8 mouse cellular contexts compared by ENCODE assay signal in genomic region chr12:112977156-112977555, GRCm38 (mm10). TPM values are rescaled to one million over a fixed set of nuclear protein-coding genes. Genes with fewer than 3 reads are reported as not detected.
A peak's percentile ranks its signal among the peaks of the same experiment; 100 is the strongest.
DNase-seq lines count a peak whose midpoint lies in the region; ATAC-seq lines count a peak whose summit lies in the region.

No protein-coding gene starts in this region.

- H3K36me3 ChIP-seq in kidney, embryonic 16.5 days (ENCODE audit: insufficient read depth, low read length) = peaks cover 54% of the 10 kb centered on the region
- H3K36me3 ChIP-seq in hindbrain, embryonic 11.5 days (ENCODE audit: control insufficient read depth, insufficient read depth, low read length) = peaks cover 7% of the 10 kb centered on the region; the same call in 1 of the 2 replicates
- H3K36me3 ChIP-seq in midbrain, embryonic 14.5 days (ENCODE audit: control insufficient read depth, insufficient read depth, low read length) = peaks cover 74% of the 10 kb centered on the region

- 46% methylated on average over 12 of the region's 12 CpGs for WGBS in kidney, embryonic 16.5 days
- 47% methylated on average over 12 of the region's 12 CpGs for WGBS in hindbrain, embryonic 11.5 days
- WGBS in midbrain, embryonic 14.5 days = 45% methylated on average over 12 of the region's 12 CpGs

- no peak; the same call in 1 of the 2 replicates for ATAC-seq in kidney, embryonic 16.5 days (ENCODE audit: low FRiP score, low TSS enrichment)
- ATAC-seq in hindbrain, embryonic 11.5 days (ENCODE audit: low FRiP score) = no peak
- no peak for ATAC-seq in midbrain, embryonic 14.5 days (ENCODE audit: low FRiP score, low TSS enrichment)

- H3K4me2 ChIP-seq in kidney, embryonic 16.5 days (replicated peaks; ENCODE audit: low read depth, low read length) = peak overlapping the region; percentile 84
- H3K4me2 ChIP-seq in hindbrain, embryonic 11.5 days (replicated peaks; ENCODE audit: low read depth, low read length) = peak overlapping the region; percentile 93
- peak overlapping the region; percentile 74 for H3K4me2 ChIP-seq in midbrain, embryonic 14.5 days (ENCODE audit: low read length)

- peaks cover 12% of the 10 kb centered on the region for H3K4me1 ChIP-seq in kidney, embryonic 16.5 days (ENCODE audit: insufficient read depth, low read length)
- peaks cover 2% of the 10 kb centered on the region; the same call in 1 of the 2 replicates for H3K4me1 ChIP-seq in hindbrain, embryonic 11.5 days (replicated peaks; ENCODE audit: control insufficient read depth, insufficient read depth, low read length)
- peaks cover 11% of the 10 kb centered on the region for H3K4me1 ChIP-seq in midbrain, embryonic 14.5 days (ENCODE audit: control insufficient read depth, insufficient read depth, low read length)

- H3K27me3 ChIP-seq in kidney, embryonic 16.5 days (ENCODE audit: insufficient read depth, low read length) = no peaks in the 10 kb centered on the region
- no peaks in the 10 kb centered on the region for H3K27me3 ChIP-seq in hindbrain, embryonic 11.5 days (ENCODE audit: control insufficient read depth, insufficient read depth, low read length)
- no peaks in the 10 kb centered on the region for H3K27me3 ChIP-seq in midbrain, embryonic 14.5 days (ENCODE audit: control insufficient read depth, insufficient read depth, low read length)

- no peaks in the 10 kb centered on the region for H3K9me3 ChIP-seq in kidney, embryonic 16.5 days (ENCODE audit: low read length)
- no peaks in the 10 kb centered on the region for H3K9me3 ChIP-seq in hindbrain, embryonic 11.5 days (ENCODE audit: control insufficient read depth, low read length)
- H3K9me3 ChIP-seq in midbrain, embryonic 14.5 days (ENCODE audit: control insufficient read depth, low read length) = no peaks in the 10 kb centered on the region

- intact Hi-C loops in gastrocnemius, postnatal 36 days (cut with DNase I) = no loop called here

- no peak for DNase-seq in kidney, postnatal 14 days
- peak; percentile 59 for DNase-seq in brain, adult 2 months (ENCODE audit: low read depth, low spot score)
- no peak for DNase-seq in hindbrain, embryonic 11.5 days (ENCODE audit: low spot score)
- peak; percentile 39 for DNase-seq in midbrain, embryonic 14.5 days
- no peak for DNase-seq in right cerebral cortex, postnatal 25 days
- no peak for DNase-seq in gastrocnemius, postnatal 36 days
- no peak for DNase-seq in thymus, postnatal 36 days

- H3K9ac ChIP-seq in kidney, embryonic 16.5 days (replicated peaks; ENCODE audit: low read length) = peak overlapping the region; percentile 86
- peak overlapping the region; percentile 88 for H3K9ac ChIP-seq in hindbrain, embryonic 11.5 days (ENCODE audit: low read depth, low read length)
- peak overlapping the region; percentile 86 for H3K9ac ChIP-seq in midbrain, embryonic 14.5 days (replicated peaks; ENCODE audit: low read length)

- H3K27ac ChIP-seq in kidney, embryonic 16.5 days (ENCODE audit: low read length) = peak overlapping the region; percentile 94
- peak overlapping the region; percentile 79; the same call in 1 of the 2 replicates for H3K27ac ChIP-seq in hindbrain, embryonic 11.5 days (ENCODE audit: low read depth, low read length)
- H3K27ac ChIP-seq in midbrain, embryonic 14.5 days (replicated peaks; ENCODE audit: low read depth, low read length) = peak overlapping the region; percentile 94

- H3K4me3 ChIP-seq in kidney, embryonic 16.5 days (ENCODE audit: low read length) = peak overlapping the region; percentile 74
- peak overlapping the region; percentile 68 for H3K4me3 ChIP-seq in hindbrain, embryonic 11.5 days (ENCODE audit: low read depth, low read length)
- peak overlapping the region; percentile 67 for H3K4me3 ChIP-seq in midbrain, embryonic 14.5 days (replicated peaks; ENCODE audit: low read depth, low read length)

RNA-seq across cellular contexts. Expression of gene Btbd6, which starts 0.9 kb away (rescaled TPM):
- polyA plus RNA-seq in kidney, embryonic 16.5 days (2015; fragmentation: Nextera tagmentation; extraction: Ambion mirVana) = 29.4 and 30.6 TPM in 2 replicates
- polyA plus RNA-seq in hindbrain, embryonic 11.5 days (2014; fragmentation: Nextera tagmentation; extraction: Ambion mirVana) = 25.6 and 26.8 TPM in 2 replicates
- 49.8 and 54.3 TPM in 2 replicates for polyA plus RNA-seq in midbrain, embryonic 14.5 days (2014; fragmentation: Nextera tagmentation; extraction: Ambion mirVana)
- total RNA-seq in gastrocnemius, postnatal 36 days (2021) = 10 to 100 TPM; 12.7 to 13.5 TPM

RNA-seq across cellular contexts. Expression of gene Brf1, which starts 23.3 kb away (rescaled TPM):
- polyA plus RNA-seq in kidney, embryonic 16.5 days (2015; fragmentation: Nextera tagmentation; extraction: Ambion mirVana) = 70.1 and 71.5 TPM in 2 replicates
- 53.6 and 57.8 TPM in 2 replicates for polyA plus RNA-seq in hindbrain, embryonic 11.5 days (2014; fragmentation: Nextera tagmentation; extraction: Ambion mirVana)
- polyA plus RNA-seq in midbrain, embryonic 14.5 days (2014; fragmentation: Nextera tagmentation; extraction: Ambion mirVana) = 37.7 and 55.1 TPM in 2 replicates
- 10 to 100 TPM; 16.8 to 20.9 TPM for total RNA-seq in gastrocnemius, postnatal 36 days (2021)

RNA-seq across cellular contexts. Expression of gene Nudt14, which starts 35.2 kb away (rescaled TPM):
- polyA plus RNA-seq in kidney, embryonic 16.5 days (2015; fragmentation: Nextera tagmentation; extraction: Ambion mirVana) = 99.1 and 104 TPM in 2 replicates
- 57.3 and 69.9 TPM in 2 replicates for polyA plus RNA-seq in hindbrain, embryonic 11.5 days (2014; fragmentation: Nextera tagmentation; extraction: Ambion mirVana)
- 53.2 and 59.4 TPM in 2 replicates for polyA plus RNA-seq in midbrain, embryonic 14.5 days (2014; fragmentation: Nextera tagmentation; extraction: Ambion mirVana)
- total RNA-seq in gastrocnemius, postnatal 36 days (2021) = 1 to 10 TPM; 7.5 to 8.2 TPM

RNA-seq across cellular contexts. Expression of gene Pacs2, which starts 37.2 kb away (rescaled TPM):
- polyA plus RNA-seq in kidney, embryonic 16.5 days (2015; fragmentation: Nextera tagmentation; extraction: Ambion mirVana) = 13.3 and 13.8 TPM in 2 replicates
- polyA plus RNA-seq in hindbrain, embryonic 11.5 days (2014; fragmentation: Nextera tagmentation; extraction: Ambion mirVana) = 17.2 and 21.2 TPM in 2 replicates
- polyA plus RNA-seq in midbrain, embryonic 14.5 days (2014; fragmentation: Nextera tagmentation; extraction: Ambion mirVana) = 28.7 and 32.5 TPM in 2 replicates
- 10 to 100 TPM; 34.9 to 36.6 TPM for total RNA-seq in gastrocnemius, postnatal 36 days (2021)

RNA-seq across cellular contexts. Expression of gene Jag2, which starts 47.6 kb away (rescaled TPM):
- 2.2 and 2.5 TPM in 2 replicates for polyA plus RNA-seq in kidney, embryonic 16.5 days (2015; fragmentation: Nextera tagmentation; extraction: Ambion mirVana)
- 4.2 and 4.7 TPM in 2 replicates for polyA plus RNA-seq in hindbrain, embryonic 11.5 days (2014; fragmentation: Nextera tagmentation; extraction: Ambion mirVana)
- polyA plus RNA-seq in midbrain, embryonic 14.5 days (2014; fragmentation: Nextera tagmentation; extraction: Ambion mirVana) = 15.1 and 18.5 TPM in 2 replicates
- 10 to 100 TPM; 18.0 to 19.6 TPM for total RNA-seq in gastrocnemius, postnatal 36 days (2021)

Comparison
In these comparisons a context has a peak if more than half of its experiments do, and no peak if none do; other contexts are left out.
1. DNase-seq: peak in brain, adult 2 months (single experiment) and midbrain, embryonic 14.5 days (single experiment); none in kidney, postnatal 14 days (single experiment), hindbrain, embryonic 11.5 days (single experiment), right cerebral cortex, postnatal 25 days (single experiment), gastrocnemius, postnatal 36 days (0 of 2) and thymus, postnatal 36 days (0 of 2).
2. Peak in every context shown above with its lines, with median percentiles within 50 percentile points of each other: H3K27ac ChIP-seq, H3K4me2 ChIP-seq, H3K4me3 ChIP-seq and H3K9ac ChIP-seq.